Mouse (Mus musculus): ENCODE data around the gene Ifngr2. TPM values are rescaled to one million over a fixed set of nuclear protein-coding genes. Genes with fewer than 3 reads are reported as not detected.

Gene Ifngr2
- polyA plus RNA-seq, 1 experiment = 5.0 TPM

- Histone ChIP-seq H3K9me3 (replicated peaks; ENCODE audit: control insufficient read depth, insufficient read depth, low read length, poor library complexity, severe bottlenecking) (no peaks in the 10 kb centered on the region), H3K36me3 (ENCODE audit: control insufficient read depth, insufficient read depth, low read length, poor library complexity, severe bottlenecking) (no peaks in the 10 kb centered on the region), H3K4me1 (ENCODE audit: control insufficient read depth, insufficient read depth, low read length) (no peaks in the 10 kb centered on the region), H3K4me3 (ENCODE audit: low read depth, low read length) (no peak overlapping the region), H3K9ac (ENCODE audit: low read depth, poor library complexity, severe bottlenecking) (no peak overlapping the region), H3K27me3 (ENCODE audit: control insufficient read depth, insufficient read depth, low read length, poor library complexity, severe bottlenecking) (no peaks in the 10 kb centered on the region), H3K27ac (ENCODE audit: insufficient read depth, low read length) (no peak overlapping the region)
- no peak for TF ChIP-seq CTCF (IDR thresholded peaks at IDR 0.05; ENCODE audit: low read depth, low read length)
- no peak for TF ChIP-seq POLR2A (IDR thresholded peaks at IDR 0.05; ENCODE audit: insufficient read depth, low read length)
- TF ChIP-seq EP300 (IDR thresholded peaks at IDR 0.05; ENCODE audit: insufficient read depth, low read depth, low read length) = no peak
These were observed 24.2 kb downstream of the Ifngr2 start for GRCm38 (mm10) chr16:91571105-91571504.

DNA sequence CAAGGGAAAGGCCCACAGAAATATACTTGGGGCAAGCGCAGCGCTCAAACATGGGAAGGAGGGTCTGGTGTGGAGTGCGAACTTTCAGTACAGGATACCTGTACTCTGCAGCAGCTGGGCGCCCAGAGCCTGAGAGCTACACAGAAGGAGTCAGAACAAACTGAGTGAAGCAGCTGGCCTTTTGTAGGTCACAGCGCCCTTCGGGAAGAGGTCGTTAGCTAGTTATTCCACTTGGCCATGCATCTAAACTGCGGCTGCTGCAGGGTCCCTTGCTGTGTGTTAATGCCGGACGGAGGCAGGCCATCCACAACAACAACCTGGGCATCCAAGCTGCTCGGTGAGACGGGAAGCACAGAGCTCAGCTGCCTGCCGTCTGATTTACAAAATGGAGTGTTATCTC is 28.3 kb downstream of the Ifngr2 start:
- no peak overlapping the region for H3K9ac ChIP-seq (ENCODE audit: low read depth, poor library complexity, severe bottlenecking)

DNA sequence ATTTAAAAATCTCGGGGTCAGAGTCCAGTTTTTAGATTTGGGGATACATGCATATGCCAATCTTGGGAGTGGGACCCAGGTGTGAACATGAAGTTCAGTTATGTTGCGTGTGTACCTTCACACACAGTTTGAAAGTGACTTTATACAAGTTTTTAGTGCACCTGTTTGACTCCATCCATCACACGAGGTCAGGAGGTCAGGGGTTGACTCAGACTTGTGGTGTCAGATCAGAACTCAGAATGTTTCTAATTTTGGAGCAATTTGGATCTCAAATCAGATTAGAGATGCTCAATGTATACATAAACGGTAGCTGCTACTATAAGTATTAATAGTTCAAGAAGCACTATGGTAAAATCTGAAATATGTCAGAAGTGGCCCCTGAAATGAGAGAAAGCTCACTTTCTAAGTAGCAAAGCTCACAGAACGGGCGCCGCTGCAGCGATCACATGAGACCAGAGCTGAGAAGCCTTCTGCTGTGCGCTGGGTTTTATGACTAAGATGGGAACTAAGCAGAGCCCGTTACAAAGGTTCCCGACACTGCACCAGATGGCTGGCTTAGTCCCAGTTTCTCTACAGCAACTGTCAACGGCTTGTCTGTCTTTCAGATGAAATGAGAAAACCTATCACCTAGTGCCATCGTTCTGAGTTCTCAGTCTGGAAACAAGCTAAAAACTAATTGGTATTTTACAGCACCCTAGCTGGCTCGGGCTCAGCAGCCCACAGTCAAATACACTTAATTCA is 32.3 kb downstream of the Ifngr2 start:
- Histone ChIP-seq H3K36me3 (ENCODE audit: control insufficient read depth, insufficient read depth, low read length, poor library complexity, severe bottlenecking) (0 out of 2 replicates have a peak, but pooled peaks cover 5% of the 10 kb centered on the region), H3K4me1 (ENCODE audit: control insufficient read depth, insufficient read depth, low read length) (no peaks in the 10 kb centered on the region), H3K4me3 (ENCODE audit: low read depth, low read length) (no peak overlapping the region), H3K27ac (ENCODE audit: insufficient read depth, low read length) (no peak overlapping the region), H3K9me3 (replicated peaks; ENCODE audit: control insufficient read depth, insufficient read depth, low read length, poor library complexity, severe bottlenecking) (no peaks in the 10 kb centered on the region), H3K9ac (ENCODE audit: low read depth, poor library complexity, severe bottlenecking) (no peak overlapping the region), H3K27me3 (ENCODE audit: control insufficient read depth, insufficient read depth, low read length, poor library complexity, severe bottlenecking) (no peaks in the 10 kb centered on the region)
- TF ChIP-seq EP300 (IDR thresholded peaks at IDR 0.05; ENCODE audit: insufficient read depth, low read depth, low read length) = no peak
- TF ChIP-seq POLR2A (IDR thresholded peaks at IDR 0.05; ENCODE audit: insufficient read depth, low read length) = no peak
- TF ChIP-seq CTCF (IDR thresholded peaks at IDR 0.05; ENCODE audit: low read depth, low read length) = no peak

More for the DNA sequence above, 28.3 kb downstream of the Ifngr2 start:
- H3K4me3 ChIP-seq (ENCODE audit: low read depth, low read length) = no peak overlapping the region
- no peak overlapping the region for H3K27ac ChIP-seq (ENCODE audit: insufficient read depth, low read length)
- H3K9me3 ChIP-seq (replicated peaks; ENCODE audit: control insufficient read depth, insufficient read depth, low read length, poor library complexity, severe bottlenecking) = no peaks in the 10 kb centered on the region
- no peaks in the 10 kb centered on the region for H3K4me1 ChIP-seq (ENCODE audit: control insufficient read depth, insufficient read depth, low read length)
- no peaks in the 10 kb centered on the region for H3K36me3 ChIP-seq (ENCODE audit: control insufficient read depth, insufficient read depth, low read length, poor library complexity, severe bottlenecking)
- TF ChIP-seq CTCF (IDR thresholded peaks at IDR 0.05; ENCODE audit: low read depth, low read length) (no peak), EP300 (IDR thresholded peaks at IDR 0.05; ENCODE audit: insufficient read depth, low read depth, low read length) (no peak), POLR2A (IDR thresholded peaks at IDR 0.05; ENCODE audit: insufficient read depth, low read length) (no peak)
- no peaks in the 10 kb centered on the region for H3K27me3 ChIP-seq (ENCODE audit: control insufficient read depth, insufficient read depth, low read length, poor library complexity, severe bottlenecking)

DNA sequence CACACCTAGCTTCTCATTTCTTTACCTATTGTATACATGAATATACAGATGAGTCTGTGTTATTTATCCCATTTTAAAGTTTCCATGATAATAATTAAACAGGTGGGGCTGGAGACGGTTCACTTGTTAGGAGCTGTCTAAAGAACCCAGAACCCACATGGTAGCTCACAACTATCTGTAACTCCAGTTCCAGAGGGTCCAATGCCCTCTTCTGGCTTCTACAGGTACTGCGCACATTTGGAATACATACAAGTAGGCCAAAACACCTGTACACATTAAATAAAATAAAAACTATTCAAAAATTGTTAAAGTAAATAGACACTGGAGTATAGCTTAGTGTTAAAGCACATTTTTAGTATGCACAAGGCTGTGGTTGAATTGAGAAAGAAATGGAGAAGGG is 35.4 kb downstream of the Ifngr2 start:
- H3K4me3 ChIP-seq (ENCODE audit: low read depth, low read length) = no peak overlapping the region
- TF ChIP-seq POLR2A (IDR thresholded peaks at IDR 0.05; ENCODE audit: insufficient read depth, low read length) (no peak), CTCF (IDR thresholded peaks at IDR 0.05; ENCODE audit: low read depth, low read length) (peak; percentile 12), EP300 (IDR thresholded peaks at IDR 0.05; ENCODE audit: insufficient read depth, low read depth, low read length) (no peak)
- no peak overlapping the region for H3K27ac ChIP-seq (ENCODE audit: insufficient read depth, low read length)
- no peaks in the 10 kb centered on the region for H3K27me3 ChIP-seq (ENCODE audit: control insufficient read depth, insufficient read depth, low read length, poor library complexity, severe bottlenecking)
- peaks cover 8% of the 10 kb centered on the region; the same call in 1 of the 2 replicates for H3K36me3 ChIP-seq (ENCODE audit: control insufficient read depth, insufficient read depth, low read length, poor library complexity, severe bottlenecking)
- no peaks in the 10 kb centered on the region for H3K4me1 ChIP-seq (ENCODE audit: control insufficient read depth, insufficient read depth, low read length)
- no peak overlapping the region for H3K9ac ChIP-seq (ENCODE audit: low read depth, poor library complexity, severe bottlenecking)
- H3K9me3 ChIP-seq (replicated peaks; ENCODE audit: control insufficient read depth, insufficient read depth, low read length, poor library complexity, severe bottlenecking) = no peaks in the 10 kb centered on the region

GRCm38 (mm10) chr16:91585617-91586016 is 38.7 kb downstream of the Ifngr2 start:
- H3K27me3 ChIP-seq (ENCODE audit: control insufficient read depth, insufficient read depth, low read length, poor library complexity, severe bottlenecking) = no peaks in the 10 kb centered on the region
- no peaks in the 10 kb centered on the region for H3K9me3 ChIP-seq (replicated peaks; ENCODE audit: control insufficient read depth, insufficient read depth, low read length, poor library complexity, severe bottlenecking)
- no peak overlapping the region for H3K4me3 ChIP-seq (ENCODE audit: low read depth, low read length)
- H3K4me1 ChIP-seq (ENCODE audit: control insufficient read depth, insufficient read depth, low read length) = no peaks in the 10 kb centered on the region
- no peak for TF ChIP-seq CTCF (IDR thresholded peaks at IDR 0.05; ENCODE audit: low read depth, low read length)
- TF ChIP-seq POLR2A (IDR thresholded peaks at IDR 0.05; ENCODE audit: insufficient read depth, low read length) = no peak
- no peak overlapping the region for H3K27ac ChIP-seq (ENCODE audit: insufficient read depth, low read length)
- peaks cover 8% of the 10 kb centered on the region; the same call in 1 of the 2 replicates for H3K36me3 ChIP-seq (ENCODE audit: control insufficient read depth, insufficient read depth, low read length, poor library complexity, severe bottlenecking)
- H3K9ac ChIP-seq (ENCODE audit: low read depth, poor library complexity, severe bottlenecking) = no peak overlapping the region

GRCm38 (mm10) chr16:91586244-91586643 is 39.4 kb downstream of the Ifngr2 start:
- no peak for TF ChIP-seq CTCF (IDR thresholded peaks at IDR 0.05; ENCODE audit: low read depth, low read length)
- TF ChIP-seq POLR2A (IDR thresholded peaks at IDR 0.05; ENCODE audit: insufficient read depth, low read length) = no peak
- no peak for TF ChIP-seq EP300 (IDR thresholded peaks at IDR 0.05; ENCODE audit: insufficient read depth, low read depth, low read length)
- no peaks in the 10 kb centered on the region for H3K4me1 ChIP-seq (ENCODE audit: control insufficient read depth, insufficient read depth, low read length)
- no peak overlapping the region for H3K27ac ChIP-seq (ENCODE audit: insufficient read depth, low read length)
- no peaks in the 10 kb centered on the region for H3K27me3 ChIP-seq (ENCODE audit: control insufficient read depth, insufficient read depth, low read length, poor library complexity, severe bottlenecking)
- no peaks in the 10 kb centered on the region for H3K9me3 ChIP-seq (replicated peaks; ENCODE audit: control insufficient read depth, insufficient read depth, low read length, poor library complexity, severe bottlenecking)
- H3K36me3 ChIP-seq (ENCODE audit: control insufficient read depth, insufficient read depth, low read length, poor library complexity, severe bottlenecking) = peaks cover 6% of the 10 kb centered on the region; the same call in 1 of the 2 replicates
- H3K4me3 ChIP-seq (ENCODE audit: low read depth, low read length) = no peak overlapping the region
- H3K9ac ChIP-seq (ENCODE audit: low read depth, poor library complexity, severe bottlenecking) = no peak overlapping the region
